Mouse (Mus musculus) liver, adult 2 months (tissue): ENCODE data around the gene Phkg1.

ENCODE experiments used
- CTCF ChIP-seq: fragments of 200-500 bp; IDR thresholded peaks from 2 replicates; pipeline ENCODE4 v1.5.1; 2011; ENCODE audit warnings: low read depth, low read length, control low read depth
- POLR2A ChIP-seq: fragments of 200-500 bp; IDR thresholded peaks from 2 replicates; pipeline ENCODE4 v1.6.1; 2011; ENCODE audit warnings: low read length, control low read depth; ENCODE audit not compliant: insufficient read depth; ENCODE audit errors: extremely low read depth

GRCm38 (mm10) chr5:129862325-129862724, 36.0 kb downstream of the Phkg1 start:
- no peak for TF ChIP-seq CTCF
- TF ChIP-seq POLR2A = no peak
